Mouse (Mus musculus) limb, embryonic 14.5 days (tissue): ENCODE results near the gene Pcnx2. TPM values are rescaled to one million over a fixed set of nuclear protein-coding genes. Genes with fewer than 3 reads are reported as not detected.

ENCODE experiments used
- ATAC-seq: fragments of 200-750 bp; cut with Nextera tagmentation; 2 replicates; pipeline ENCODE4 v1.8.0; 2017; ENCODE audit warnings: low read depth, moderate number of reproducible peaks, moderate TSS enrichment; ENCODE audit not compliant: low FRiP score
- DNase-seq: peaks from one replicate; pipeline ENCODE4 v3.0.0-alpha.2; 2015; ENCODE audit warnings: low spot score
- H3K27ac ChIP-seq: fragments of 300-500 bp; sonication (generic); replicated peaks from 2 replicates; pipeline ENCODE4 v1.5.1; 2014; ENCODE audit warnings: low read depth, mild to moderate bottlenecking, low read length, moderate library complexity, mixed read lengths
- H3K27me3 ChIP-seq: fragments of 300-500 bp; sonication (generic); 2 replicates; pipeline ENCODE4 v1.6.1; 2014; ENCODE audit warnings: low read length, mixed read lengths; ENCODE audit not compliant: control insufficient read depth, insufficient read depth
- H3K36me3 ChIP-seq: fragments of 300-500 bp; sonication (generic); 2 replicates; pipeline ENCODE4 v1.6.1; 2014; ENCODE audit warnings: mild to moderate bottlenecking, low read length, moderate library complexity, mixed read lengths; ENCODE audit not compliant: control insufficient read depth, insufficient read depth
- H3K4me1 ChIP-seq: fragments of 300-500 bp; sonication (generic); 2 replicates; pipeline ENCODE4 v1.6.1; 2014; ENCODE audit warnings: antibody characterized with exemption, low read length, mixed read lengths; ENCODE audit not compliant: control insufficient read depth, insufficient read depth
- H3K4me2 ChIP-seq: fragments of 300-500 bp; sonication (generic); replicated peaks from 2 replicates; pipeline ENCODE4 v1.6.1; 2014; ENCODE audit warnings: low read depth, mild to moderate bottlenecking, low read length, moderate library complexity; ENCODE audit not compliant: severe bottlenecking
- H3K4me3 ChIP-seq: fragments of 300-500 bp; sonication (generic); replicated peaks from 2 replicates; pipeline ENCODE4 v1.5.1; 2014; ENCODE audit warnings: low read length
- H3K9ac ChIP-seq: fragments of 300-500 bp; sonication (generic); 2 replicates; pipeline ENCODE4 v1.6.1; 2014; ENCODE audit warnings: mild to moderate bottlenecking, low read depth, low read length, moderate library complexity; ENCODE audit not compliant: severe bottlenecking
- H3K9me3 ChIP-seq: fragments of 300-500 bp; sonication (generic); 2 replicates; pipeline ENCODE4 v1.6.1; 2016; ENCODE audit warnings: low read length; ENCODE audit not compliant: control insufficient read depth
- POLR2A ChIP-seq: fragments of 200-500 bp; IDR thresholded peaks from 2 replicates; pipeline ENCODE4 v1.8.0; 2012; ENCODE audit warnings: inconsistent platforms, mild to moderate bottlenecking, moderate library complexity, borderline replicate concordance; ENCODE audit not compliant: insufficient read depth, insufficient read length; ENCODE audit errors: extremely low read depth
- WGBS: fragments of 180-500 bp; shearing (Covaris S2); extraction: QIAGEN DNeasy Blood & Tissue Kit; methylation state at CpG from one replicate; pipeline ENCODE4 v1.1.7; 2014; 5-methylcytosine and 5-hydroxymethylcytosine counted together
- polyA plus RNA-seq, 2 experiments: library from polyadenylated mRNA; depleted of rRNA in 1 of 2; stranded (reverse) in 1 of 2; unstranded in 1 of 2; fragments of >200 nt; fragmentation: Nextera tagmentation in 1 of 2; extraction: Ambion mirVana in 1 of 2; gene quantifications; 2 replicates each; pipeline versions ENCODE4 v1.2.1 to v1.2.3; 2012 to 2014

Pcnx2 gene
- polyA plus RNA-seq, 2 experiments = 0.15 to 0.33 TPM

DNA sequence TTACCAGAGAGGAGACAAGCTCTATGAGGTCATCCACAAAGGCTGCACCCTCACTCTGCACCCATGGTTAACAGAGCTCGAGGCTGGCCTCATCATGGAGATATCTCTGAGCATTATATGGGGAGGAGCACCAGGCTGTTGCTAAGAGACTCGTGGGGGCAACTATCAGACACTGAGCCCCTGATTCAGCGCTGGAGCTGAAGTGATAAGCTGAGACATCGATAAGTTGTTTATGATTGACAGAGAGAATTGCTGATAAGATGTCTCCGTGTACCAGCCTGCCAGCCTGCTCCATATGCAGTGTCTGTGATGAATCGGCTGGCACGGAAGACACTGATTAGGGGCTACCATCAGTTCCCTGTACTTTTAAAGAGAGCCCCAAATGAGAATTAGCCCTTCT is 111.2 kb downstream of the Pcnx2 start:
- H3K4me3 ChIP-seq = no peak overlapping the region
- 85% methylated on average over 7 of the region's 7 CpGs for WGBS
- no peaks in the 10 kb centered on the region for H3K27me3 ChIP-seq
- H3K9ac ChIP-seq = no peak overlapping the region
- no peak overlapping the region for H3K4me2 ChIP-seq
- TF ChIP-seq POLR2A = no peak
- H3K9me3 ChIP-seq = no peaks in the 10 kb centered on the region
- H3K4me1 ChIP-seq = peaks cover 6% of the 10 kb centered on the region
- DNase-seq (no peak), ATAC-seq (no peak)
- H3K27ac ChIP-seq = no peak overlapping the region
- H3K36me3 ChIP-seq = no peaks in the 10 kb centered on the region

DNA sequence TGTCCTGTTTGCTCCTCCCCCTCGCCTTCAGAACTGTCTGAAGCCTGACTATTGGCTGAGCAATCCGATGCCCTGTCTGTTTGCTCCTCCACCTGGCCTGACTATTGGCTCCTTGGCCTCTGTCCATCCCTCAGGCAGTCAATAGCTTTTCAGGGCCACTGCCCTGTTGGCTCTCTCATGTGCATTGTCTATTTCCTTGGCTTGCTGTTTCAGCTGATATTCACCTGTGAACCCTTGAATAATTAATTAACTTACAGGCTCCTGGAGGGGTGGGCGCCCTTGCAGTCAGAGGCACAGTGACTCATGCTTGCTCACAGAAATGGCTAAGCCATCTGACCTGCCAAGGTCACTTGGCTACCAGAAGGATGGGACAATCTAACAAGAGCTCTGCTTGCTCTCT is 116.0 kb downstream of the Pcnx2 start:
- Histone ChIP-seq H3K4me3 (no peak overlapping the region), H3K9ac (no peak overlapping the region), H3K36me3 (no peaks in the 10 kb centered on the region), H3K27me3 (no peaks in the 10 kb centered on the region), H3K9me3 (no peaks in the 10 kb centered on the region), H3K27ac (no peak overlapping the region), H3K4me2 (no peak overlapping the region), H3K4me1 (no peaks in the 10 kb centered on the region)
- TF ChIP-seq POLR2A = no peak
- DNase-seq = no peak
- WGBS = 60% methylated on average over 3 of the region's 3 CpGs
- ATAC-seq = no peak

DNA sequence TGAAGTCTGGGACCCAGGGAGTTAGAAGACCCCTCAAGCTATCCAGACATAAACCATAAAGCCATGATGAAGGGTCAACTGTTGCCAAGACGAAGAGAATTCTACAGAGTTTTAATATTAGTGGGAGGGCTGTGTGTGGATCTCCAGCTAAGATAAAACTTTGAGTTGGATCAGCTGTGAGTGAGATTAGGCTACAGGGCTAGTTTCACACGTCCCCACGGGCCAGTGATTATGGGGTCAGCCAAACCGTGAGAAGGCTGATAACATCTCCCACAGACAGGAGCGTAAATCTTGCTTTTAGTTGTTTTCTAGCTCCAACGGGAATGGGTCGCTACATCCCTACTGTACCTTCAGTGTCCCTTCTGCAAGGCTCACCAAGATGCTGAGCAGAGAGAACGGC is 118.5 kb downstream of the Pcnx2 start:
- TF ChIP-seq POLR2A = no peak
- Histone ChIP-seq H3K4me2 (no peak overlapping the region), H3K9ac (no peak overlapping the region), H3K4me3 (no peak overlapping the region), H3K4me1 (no peaks in the 10 kb centered on the region), H3K36me3 (no peaks in the 10 kb centered on the region), H3K9me3 (no peaks in the 10 kb centered on the region), H3K27ac (no peak overlapping the region), H3K27me3 (no peaks in the 10 kb centered on the region)
- WGBS = 49% methylated on average over 8 of the region's 8 CpGs
- ATAC-seq (0 out of 2 replicates have a peak, but pooled peaks have one; percentile 9), DNase-seq (peak; percentile 61)

DNA sequence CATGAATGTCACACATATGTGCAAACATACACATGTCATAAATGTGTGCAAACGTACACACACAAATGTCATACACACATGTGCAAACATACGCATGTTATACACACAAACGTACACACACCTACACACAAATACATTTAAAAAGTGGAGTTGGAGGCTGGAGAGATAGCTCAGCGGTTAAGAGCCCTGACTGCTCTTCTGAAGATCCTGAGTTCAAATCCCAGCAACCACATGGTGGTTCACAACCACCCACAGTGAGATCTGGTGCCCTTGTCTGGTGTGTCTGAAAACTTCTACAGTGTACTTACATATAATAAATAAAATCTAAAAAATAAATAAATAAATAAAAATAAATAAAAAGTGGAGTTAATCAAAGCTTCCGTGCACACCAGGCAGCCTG is 119.2 kb downstream of the Pcnx2 start:
- no peak for TF ChIP-seq POLR2A
- no peak overlapping the region for H3K9ac ChIP-seq
- H3K4me1 ChIP-seq = no peaks in the 10 kb centered on the region
- ATAC-seq (no peak), DNase-seq (no peak)
- WGBS = 92% methylated on average over 5 of the region's 5 CpGs
- H3K4me2 ChIP-seq = no peak overlapping the region
- no peaks in the 10 kb centered on the region for H3K27me3 ChIP-seq
- H3K4me3 ChIP-seq = no peak overlapping the region
- H3K27ac ChIP-seq = no peak overlapping the region
- H3K9me3 ChIP-seq = no peaks in the 10 kb centered on the region
- H3K36me3 ChIP-seq = no peaks in the 10 kb centered on the region

DNA sequence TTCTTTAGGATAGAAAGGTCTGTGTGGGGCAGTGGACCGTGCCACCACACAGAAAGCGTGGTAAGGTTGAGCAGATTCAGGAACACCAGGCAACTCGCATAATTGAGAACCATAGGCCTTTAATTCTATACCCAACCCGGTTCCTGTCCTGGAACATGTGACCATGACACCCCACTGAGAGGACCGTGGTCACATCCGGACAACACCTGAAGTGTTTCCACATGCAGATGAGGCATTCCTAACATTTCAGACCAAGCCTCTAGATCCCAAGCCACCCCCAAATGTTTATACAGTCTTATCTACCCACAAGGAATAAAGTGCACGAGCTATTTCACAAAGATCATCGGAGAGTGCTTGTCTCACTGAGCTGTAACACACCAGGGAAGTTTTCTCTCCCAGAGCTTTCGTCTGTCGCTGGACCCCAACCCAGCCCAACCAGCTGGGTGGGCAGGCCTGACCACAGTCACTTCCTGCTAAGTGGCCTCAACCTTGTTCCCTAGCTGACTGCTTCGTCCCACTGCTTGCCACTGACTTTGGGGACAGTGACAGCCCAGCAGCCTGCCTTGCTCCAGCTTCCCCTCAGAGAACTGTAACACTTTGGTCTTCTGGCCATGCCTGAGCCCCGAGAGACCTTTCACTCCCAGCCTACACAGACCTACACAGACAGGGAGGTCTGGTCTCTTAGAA is 120.5 kb downstream of the Pcnx2 start:
- DNase-seq = no peak
- H3K9ac ChIP-seq = no peak overlapping the region
- H3K4me2 ChIP-seq = no peak overlapping the region
- H3K4me1 ChIP-seq = no peaks in the 10 kb centered on the region
- no peak for TF ChIP-seq POLR2A
- no peaks in the 10 kb centered on the region for H3K36me3 ChIP-seq
- H3K9me3 ChIP-seq = no peaks in the 10 kb centered on the region
- no peak overlapping the region for H3K4me3 ChIP-seq
- no peak overlapping the region for H3K27ac ChIP-seq
- WGBS = 60% methylated on average over 12 of the region's 12 CpGs
- no peak for ATAC-seq
- H3K27me3 ChIP-seq = no peaks in the 10 kb centered on the region
